Mouse (Mus musculus): Measurements from ENCODE around the gene Eps15l1.

GRCm38 (mm10) chr8:72302986-72303612 lies 118.2 kb downstream of the Eps15l1 start:
- no peak for TF ChIP-seq POLR2A (IDR thresholded peaks at IDR 0.05; ENCODE audit: control insufficient read depth in 1 of 2, insufficient read depth in 1 of 2, low read depth in 1 of 2, low read length in 2 of 2, poor library complexity in 1 of 2)
- TF ChIP-seq ELF1 (IDR thresholded peaks at IDR 0.05; ENCODE audit: low read depth, low read length): no peak
- no peak for TF ChIP-seq ZMIZ1 (IDR thresholded peaks at IDR 0.05; ENCODE audit: low read depth, low read length)
- TF ChIP-seq EP300 (IDR thresholded peaks at IDR 0.05; ENCODE audit: low read depth in 1 of 2, low read length in 2 of 2): no peak
- TF ChIP-seq SIN3A (IDR thresholded peaks at IDR 0.05; ENCODE audit: low read length): no peak
- TF ChIP-seq CTCF (IDR thresholded peaks at IDR 0.05 in 2 of 3, conservative IDR thresholded peaks at IDR 0.05 in 1 of 3; ENCODE audit: control insufficient read depth in 1 of 3, insufficient read depth in 1 of 3, low read depth in 2 of 3, low read length in 3 of 3, poor library complexity in 1 of 3, severe bottlenecking in 1 of 3): no peak
- no peak for TF ChIP-seq CHD2 (IDR thresholded peaks at IDR 0.05; ENCODE audit: low read length)
- no peak for TF ChIP-seq TCF12 (IDR thresholded peaks at IDR 0.05; ENCODE audit: low read depth, low read length)
- TF ChIP-seq USF1 (IDR thresholded peaks at IDR 0.05; ENCODE audit: low read depth, low read length): no peak
- no peak for TF ChIP-seq RCOR1 (IDR thresholded peaks at IDR 0.05; ENCODE audit: low read depth, low read length)
- no peak for TF ChIP-seq MAFK (IDR thresholded peaks at IDR 0.05; ENCODE audit: borderline replicate concordance, low read depth, low read length)
